Mouse (Mus musculus) erythroid progenitor cell, adult 5-6 weeks (primary cell): ENCODE measurements around the gene Gm20825. TPM values are rescaled to one million over a fixed set of nuclear protein-coding genes. Genes with fewer than 3 reads are reported as not detected.
"Not testable (repeated sequence)": the region's sequence is repeated elsewhere in the genome, so short reads cannot be mapped to it uniquely, and the experiment has no call there.

Experiments
- ATAC-seq: replicated peaks from 2 replicates; pipeline ENCODE4 v1.8.0; 2016; ENCODE audit warnings: moderate number of reproducible peaks, mild to moderate bottlenecking, moderate TSS enrichment, inconsistent platforms; ENCODE audit not compliant: poor library complexity, low FRiP score, severe bottlenecking
- total RNA-seq, 2 experiments: library from RNA; stranded (forward) in 1 of 2; stranded (reverse) in 1 of 2; fragments of 150-400 nt in 1 of 2; fragments of 186-747, 209-891 nt in 1 of 2; gene quantifications; 2 replicates each; pipeline versions ENCODE4 v1.2.3 to v1.2.4; 2015 to 2017; ENCODE audit warnings: low replicate concordance in 2 of 2

Gene Gm20825
- total RNA-seq (2015; ENCODE audit: low replicate concordance) (not detected in 2 replicates), total RNA-seq (2017; ENCODE audit: low replicate concordance) (not detected in 2 replicates)

- ATAC-seq = not testable (repeated sequence)
These were observed at the start of gene Gm20825 for GRCm38 (mm10) chrY:8071407-8071806. TSS of gene Gm20825 (minus strand) at chrY:8071507.

Other genes with a start within 250 kb of the Gm20825 start
- gene Gm29049, start 74.3 kb downstream of the Gm20825 start, total RNA-seq (2015; ENCODE audit: low replicate concordance) = not detected in 2 replicates
- not detected in 2 replicates for gene Gm29049, start 74.3 kb downstream of the Gm20825 start, total RNA-seq (2017; ENCODE audit: low replicate concordance)
- gene Gm20824, start 186.4 kb upstream of the Gm20825 start, total RNA-seq (2015; ENCODE audit: low replicate concordance) = not detected in 2 replicates
- gene Gm20824, start 186.4 kb upstream of the Gm20825 start, total RNA-seq (2017; ENCODE audit: low replicate concordance) = not detected in 2 replicates